Mouse (Mus musculus) adrenal gland, postnatal 4 days (tissue): ENCODE measurements around the gene Nrsn2. TPM values are rescaled to one million over a fixed set of nuclear protein-coding genes. Genes with fewer than 3 reads are reported as not detected.
A peak's percentile ranks its signal among the peaks of the same experiment; 100 is the strongest.
"Not testable (repeated sequence)": the region's sequence is repeated elsewhere in the genome, so short reads cannot be mapped to it uniquely, and the experiment has no call there.

ENCODE experiments used
- DNase-seq, 2 experiments: peaks; one replicate each; pipeline ENCODE4 v3.0.0; 2021 to 2022; ENCODE audit warnings: low spot score in 2 of 2, mixed read lengths in 2 of 2
- total RNA-seq, 2 experiments: library from RNA; stranded (reverse); gene quantifications; 2 replicates each; pipeline ENCODE4 v1.2.3; 2021

Gene Nrsn2
- total RNA-seq, 2 experiments from 2014 or later, result 4.4 to 4.5 TPM

DNA sequence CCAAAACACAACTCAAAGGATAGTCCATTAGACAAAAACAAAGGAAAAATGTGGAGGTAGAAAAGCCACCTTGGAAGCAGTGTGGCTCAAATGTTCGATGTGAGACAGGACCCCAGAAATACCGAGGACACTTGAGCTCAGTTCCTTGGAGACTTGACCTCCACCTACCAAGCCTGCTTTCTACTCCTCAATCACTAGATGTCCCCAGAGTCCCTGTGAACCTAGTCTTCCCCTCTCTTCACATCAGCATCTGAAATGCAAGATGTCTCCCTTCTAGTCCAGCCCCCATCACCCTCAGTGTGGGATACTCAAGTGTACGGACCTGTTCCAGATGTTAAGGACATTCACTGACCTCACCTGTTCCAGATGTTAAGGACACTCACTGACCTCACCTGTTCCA lies 16.3 kb upstream of the Nrsn2 start:
- no peak for DNase-seq

DNA sequence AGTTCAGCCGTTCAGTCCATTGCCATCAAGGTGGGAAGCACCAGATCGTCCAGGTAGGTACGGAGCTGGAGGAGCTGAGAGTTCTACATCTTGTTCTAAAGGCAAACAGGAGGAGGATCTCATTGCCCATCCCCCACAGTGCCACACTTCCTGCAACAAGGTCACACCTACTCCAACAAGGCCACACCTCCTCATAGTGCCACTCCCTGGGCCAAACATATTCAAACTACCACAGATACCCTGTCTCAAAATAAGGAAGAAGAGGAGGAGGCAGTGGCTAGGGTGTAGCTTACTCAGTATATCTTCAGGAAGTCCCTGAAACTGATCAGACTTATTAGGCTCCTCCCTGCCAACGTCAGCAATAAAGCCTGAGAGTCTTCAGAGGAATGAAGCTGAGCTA lies 7.8 kb upstream of the Nrsn2 start:
- DNase-seq, result no peak

DNA sequence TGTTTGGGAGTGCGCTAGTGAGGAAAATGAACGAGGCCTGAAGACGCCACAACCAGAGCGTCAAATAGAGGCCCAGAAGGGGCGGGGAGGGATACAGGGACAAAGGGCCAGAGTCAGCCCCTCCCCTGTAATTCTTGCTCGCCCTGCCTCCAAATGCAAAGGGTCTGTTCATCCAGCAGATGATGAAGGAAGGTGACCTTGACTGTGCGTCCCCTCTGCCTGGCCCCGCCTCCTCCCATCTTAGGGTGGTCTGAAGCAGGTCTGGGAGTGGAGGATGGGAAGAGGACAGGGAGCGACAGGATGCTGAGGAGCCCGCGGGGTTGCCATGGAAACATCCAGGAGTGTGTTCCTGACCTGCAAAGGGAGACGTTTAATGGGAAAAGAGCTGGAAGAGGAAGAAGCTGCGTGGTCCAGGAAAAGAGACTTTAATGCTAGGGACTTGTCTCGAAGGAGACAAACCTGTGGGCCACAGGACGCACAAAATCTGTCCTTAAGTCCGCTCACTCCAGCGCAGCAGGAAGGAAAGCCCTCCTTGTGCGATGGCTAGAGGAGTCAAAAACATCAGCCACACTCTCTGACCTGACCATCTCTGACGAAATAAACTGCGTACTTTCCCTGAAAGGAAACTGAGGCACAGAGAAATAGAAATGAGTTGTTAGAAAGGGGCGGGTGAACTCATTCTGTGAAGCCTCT lies 640 bp downstream of the Nrsn2 start:
- DNase-seq, result no peak

DNA sequence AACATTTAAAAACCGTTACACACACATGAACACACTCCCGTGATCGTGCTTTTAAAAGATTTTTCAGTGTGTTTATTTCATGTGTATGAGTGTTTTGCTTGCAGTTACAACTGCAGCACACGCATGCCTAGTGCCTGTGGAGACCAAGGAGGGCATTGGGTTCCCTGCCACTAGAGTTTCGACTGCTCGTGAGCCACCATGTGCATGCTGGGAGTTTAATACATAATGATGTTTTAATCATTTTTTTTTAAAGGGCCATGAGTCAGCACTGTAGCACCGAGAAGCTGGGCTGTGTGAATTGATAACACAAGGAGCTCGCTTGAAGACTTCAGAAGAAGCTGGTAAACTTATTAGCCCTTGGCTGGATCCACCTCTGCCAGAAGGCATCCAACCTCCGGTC lies 2.9 kb downstream of the Nrsn2 start:
- DNase-seq, result no peak

DNA sequence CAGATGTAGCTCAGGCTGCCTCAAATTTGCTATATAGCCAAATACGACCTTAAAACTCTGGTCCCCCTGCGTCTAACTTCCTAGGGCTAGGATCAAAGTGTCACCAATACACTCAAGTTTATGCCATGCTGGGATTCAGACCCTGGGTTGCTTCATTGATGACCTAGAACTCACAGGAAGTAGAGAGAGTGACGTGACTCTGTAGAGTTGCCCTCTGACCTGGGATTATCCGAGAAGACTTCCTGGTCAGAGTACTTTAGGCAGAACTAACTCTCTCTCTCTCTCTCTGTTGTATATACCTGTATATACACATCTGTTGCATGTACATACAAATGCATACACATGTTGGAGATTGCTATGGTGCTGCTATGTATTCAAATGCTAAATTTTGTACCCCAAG lies 3.8 kb downstream of the Nrsn2 start:
- DNase-seq, result no peak

DNA sequence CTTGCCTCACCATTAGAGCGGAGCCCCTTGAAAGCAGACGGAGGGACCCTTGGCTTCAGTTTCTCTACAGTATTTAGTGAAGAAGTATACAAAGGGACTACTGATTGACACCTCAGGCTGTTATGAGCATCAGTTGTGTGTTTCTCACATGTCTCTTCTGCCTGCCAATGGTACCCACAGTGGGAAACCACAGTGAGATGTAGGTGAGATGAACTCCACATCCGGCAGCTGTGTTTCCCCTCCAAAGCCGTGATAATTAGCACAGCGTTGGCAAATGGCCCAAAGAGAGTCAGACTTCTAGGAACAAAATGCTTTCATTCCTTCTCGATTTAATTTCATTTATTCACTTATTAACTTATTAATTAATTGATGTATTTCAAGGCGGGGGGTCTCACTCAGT lies 4.3 kb downstream of the Nrsn2 start:
- no peak for DNase-seq

DNA sequence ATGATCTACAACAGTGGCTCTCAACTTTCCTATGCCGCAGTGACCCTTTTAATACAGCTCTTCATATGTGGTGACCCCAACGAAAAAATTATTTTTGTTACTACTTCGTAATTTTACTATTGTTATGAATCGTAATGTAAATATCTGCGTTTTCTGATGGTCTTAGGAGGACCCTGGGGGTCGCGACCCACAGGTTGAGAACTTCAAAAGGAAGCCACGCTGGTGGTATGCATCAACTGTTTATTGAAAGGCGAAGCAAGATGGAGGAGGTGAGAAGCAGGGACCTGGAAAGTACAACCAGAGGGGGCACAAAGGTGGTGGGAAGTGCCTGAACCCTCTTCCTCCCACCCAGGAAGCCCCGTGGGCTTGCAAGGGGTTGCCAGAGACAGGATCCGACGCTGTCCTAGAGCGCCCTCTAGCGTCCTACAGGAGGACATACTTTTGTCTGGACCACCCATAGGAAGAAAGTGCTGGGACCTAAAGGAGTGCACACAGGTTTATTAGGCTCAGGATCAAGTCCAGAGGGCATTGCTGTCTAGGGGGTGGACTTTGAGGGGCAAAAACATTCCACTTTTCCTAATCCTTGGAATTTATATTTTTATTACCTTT lies 7.8 kb downstream of the Nrsn2 start:
- peak in 1 of 2 experiments; percentile 42 for DNase-seq

DNA sequence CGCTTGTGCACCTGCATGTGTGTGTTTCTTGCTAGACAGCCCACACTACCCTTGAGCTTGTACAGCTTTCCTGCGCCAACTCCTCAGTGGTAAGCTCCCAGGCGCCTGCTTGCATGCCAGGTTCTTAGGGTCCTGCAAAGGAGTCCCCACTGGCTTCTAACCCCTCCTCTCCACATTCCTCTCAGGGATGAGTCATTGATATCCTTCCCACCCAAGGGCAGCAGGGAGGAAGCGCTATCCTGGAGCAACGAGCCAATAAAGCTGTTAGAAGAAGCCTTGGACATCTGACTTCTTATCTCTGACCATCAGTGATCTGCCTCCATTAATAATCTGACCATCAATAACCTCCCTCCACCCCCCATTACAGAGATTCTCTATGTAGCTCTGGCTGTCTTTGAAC lies 8.5 kb downstream of the Nrsn2 start:
- DNase-seq, result no peak

DNA sequence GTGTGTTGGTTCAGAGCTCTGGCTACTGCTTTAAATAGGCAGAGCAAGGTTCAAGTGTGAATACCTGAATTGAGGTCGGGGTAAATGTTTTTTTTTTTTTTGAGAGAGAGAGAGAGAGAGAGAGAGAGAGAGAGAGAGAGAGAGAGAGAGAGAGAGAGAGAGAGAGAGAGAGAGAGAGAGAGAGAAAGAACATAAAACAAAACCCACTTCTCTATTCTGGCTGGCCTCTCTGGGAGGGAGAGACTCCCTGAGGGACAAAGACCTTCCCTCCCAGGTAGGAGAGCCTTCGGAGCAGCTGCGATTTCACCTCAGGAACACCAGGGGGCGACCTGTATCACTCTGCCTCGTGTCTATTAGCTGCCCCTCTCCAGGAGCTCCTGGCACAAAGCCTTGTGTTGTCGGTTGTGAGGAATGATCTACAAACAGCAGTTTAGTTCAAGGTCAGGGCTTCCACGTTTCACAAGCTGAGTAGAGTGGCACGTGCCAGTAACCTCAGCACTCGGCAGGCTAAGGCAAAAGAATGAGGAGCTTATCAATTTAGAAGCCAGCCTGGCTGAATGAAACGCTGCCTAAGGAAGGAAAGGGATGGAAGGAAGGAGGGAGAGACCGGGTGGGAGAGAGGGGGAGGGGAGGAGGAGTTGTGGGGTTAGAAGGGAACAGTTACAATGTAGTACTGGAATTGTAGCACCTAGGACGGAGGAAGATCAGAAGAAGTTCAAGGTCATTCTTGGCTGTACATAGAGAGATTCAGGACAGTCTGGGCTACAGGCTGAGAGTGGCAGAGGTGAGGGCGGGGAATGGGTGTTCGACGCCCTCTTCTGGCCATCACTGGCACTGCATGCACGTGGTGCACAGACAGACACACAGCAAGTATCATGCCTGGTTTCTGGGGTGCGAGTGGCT lies 12.9 kb downstream of the Nrsn2 start:
- peak; percentile 47 to 80 for DNase-seq

DNA sequence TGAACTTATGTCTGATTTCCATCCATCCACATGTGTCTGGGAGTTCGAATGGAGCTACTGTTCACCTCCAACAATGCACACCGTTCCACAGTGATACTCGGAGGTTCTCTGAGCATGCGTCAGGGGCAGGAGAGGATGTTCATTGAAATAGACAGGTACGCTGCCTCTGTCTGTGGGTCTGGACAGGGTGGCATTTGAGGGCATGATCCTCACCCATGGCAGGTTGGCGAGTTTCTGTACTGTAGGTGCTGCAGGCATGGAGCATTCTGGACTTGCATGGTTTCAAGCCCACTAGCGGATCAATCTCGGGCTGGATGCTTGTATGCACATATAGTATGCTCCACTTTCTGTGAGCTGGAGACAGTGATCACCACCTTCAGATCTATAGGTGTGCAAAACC lies 15.2 kb downstream of the Nrsn2 start:
- no peak for DNase-seq

DNA sequence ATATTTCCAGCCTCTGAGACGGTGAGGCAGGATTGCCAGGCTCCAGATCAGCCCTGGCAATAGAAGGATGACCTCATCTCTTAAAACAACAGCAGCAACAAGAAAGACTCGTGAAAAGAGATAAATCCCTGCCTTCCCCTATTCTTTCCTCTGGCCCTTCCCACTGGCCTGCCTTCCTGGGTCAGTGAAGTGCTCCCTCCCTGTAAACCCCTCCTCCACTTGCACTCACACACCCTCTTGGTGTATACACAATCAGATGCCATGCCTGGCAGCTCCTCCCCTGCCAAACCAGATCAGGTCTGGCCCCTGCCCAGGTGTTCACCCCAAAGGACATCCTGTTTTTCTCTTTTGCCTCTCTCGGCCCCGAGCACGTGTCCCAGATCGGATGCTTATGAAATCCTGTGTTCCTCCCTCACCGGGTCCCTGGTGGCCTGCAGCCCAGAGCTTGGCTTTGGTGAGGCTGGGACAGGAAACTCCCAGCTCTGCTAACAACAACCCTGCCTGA lies 16.1 kb downstream of the Nrsn2 start:
- peak in 1 of 2 experiments; percentile 36 for DNase-seq

DNA sequence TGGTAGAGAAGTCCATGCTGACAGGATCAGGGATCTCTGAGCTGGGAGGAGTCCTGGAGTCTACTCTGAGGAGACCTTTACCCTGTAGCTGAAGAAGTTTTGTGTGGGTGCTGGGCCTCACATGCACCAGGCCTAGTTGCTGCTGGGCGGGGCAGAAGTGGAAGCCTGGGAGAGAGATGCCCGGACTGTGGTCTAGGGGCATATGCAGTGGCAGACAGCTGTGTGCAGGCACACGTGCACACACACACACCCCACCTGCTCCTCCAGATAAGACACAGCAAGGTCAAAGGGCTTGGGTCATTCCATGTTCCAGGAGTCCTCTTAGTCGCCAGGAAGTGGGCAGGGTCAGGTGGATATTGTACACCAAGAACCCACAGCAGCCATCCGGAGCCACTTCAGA lies 16.8 kb downstream of the Nrsn2 start:
- DNase-seq, result no peak

DNA sequence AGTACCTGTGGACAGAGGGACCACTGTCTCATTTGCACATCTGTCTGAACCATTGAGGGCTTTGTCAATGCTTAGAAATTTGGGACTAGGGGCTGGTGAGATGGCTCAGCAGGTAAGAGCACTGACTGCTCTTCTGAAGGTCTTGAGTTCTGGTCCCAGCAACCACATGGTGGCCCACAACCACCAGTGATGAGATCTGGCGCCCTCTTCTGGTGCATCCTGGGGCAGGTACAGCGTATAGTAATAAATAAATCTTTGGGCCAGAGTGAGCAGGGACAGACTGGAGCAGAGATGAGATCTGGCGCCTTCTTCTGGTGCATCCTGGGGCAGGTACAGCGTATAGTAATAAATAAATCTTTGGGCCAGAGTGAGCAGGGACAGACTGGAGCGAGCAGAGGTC lies 17.5 kb downstream of the Nrsn2 start:
- DNase-seq, result not testable (repeated sequence)

DNA sequence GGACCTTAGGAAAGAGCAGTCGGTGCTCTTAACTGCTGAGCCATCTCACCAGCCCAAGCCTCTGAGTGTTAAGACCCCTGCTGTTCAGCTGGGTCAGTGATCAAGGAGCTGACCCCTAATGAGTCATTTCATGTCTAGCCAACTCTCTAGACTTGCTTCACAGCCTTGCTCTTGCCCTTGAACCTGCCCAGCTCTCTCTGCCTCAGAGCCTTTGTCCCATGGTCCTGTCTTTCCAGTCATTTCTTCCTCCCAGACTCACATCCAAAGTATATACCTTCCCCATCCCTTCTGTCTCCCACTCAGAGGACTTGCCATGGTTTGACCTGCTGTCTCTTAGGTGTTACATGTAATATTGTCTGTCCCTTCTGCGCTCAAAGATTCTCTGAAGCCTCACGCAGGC lies 19.2 kb downstream of the Nrsn2 start:
- no peak for DNase-seq

DNA sequence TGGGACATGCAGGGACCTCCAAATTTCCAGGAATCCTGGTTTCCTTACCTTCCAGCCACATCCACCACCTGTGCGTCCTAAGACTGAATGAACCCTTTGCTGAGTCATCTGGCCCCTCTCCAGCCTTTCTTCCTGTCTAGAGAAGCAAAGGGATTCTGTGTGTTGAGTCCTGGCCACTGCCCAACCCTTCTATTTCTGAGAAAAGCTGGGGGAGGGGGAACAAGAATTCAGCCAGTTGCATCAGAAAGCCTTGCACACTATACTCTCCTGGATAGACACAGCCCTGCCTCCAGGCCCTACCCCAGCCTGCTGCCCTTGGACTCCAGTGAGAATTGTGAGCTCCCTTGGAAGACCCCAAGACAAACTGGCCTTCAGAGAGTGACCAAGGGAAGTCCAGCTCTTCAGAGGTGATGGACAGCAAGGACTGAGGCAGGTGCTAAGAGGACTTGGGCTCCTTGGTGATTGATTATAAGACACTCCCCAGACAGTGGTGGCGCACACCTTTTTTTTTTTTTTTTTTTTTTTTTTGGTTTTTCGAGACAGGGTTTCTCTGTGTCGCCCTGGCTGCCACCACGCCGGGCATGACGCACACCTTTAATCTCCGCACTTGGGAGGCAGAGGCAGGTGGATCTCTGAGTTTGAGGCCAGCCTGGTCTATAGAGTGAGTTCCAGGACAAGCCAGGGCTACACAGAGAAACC lies 26.4 kb downstream of the Nrsn2 start:
- DNase-seq, result peak in 1 of 2 experiments; percentile 21

DNA sequence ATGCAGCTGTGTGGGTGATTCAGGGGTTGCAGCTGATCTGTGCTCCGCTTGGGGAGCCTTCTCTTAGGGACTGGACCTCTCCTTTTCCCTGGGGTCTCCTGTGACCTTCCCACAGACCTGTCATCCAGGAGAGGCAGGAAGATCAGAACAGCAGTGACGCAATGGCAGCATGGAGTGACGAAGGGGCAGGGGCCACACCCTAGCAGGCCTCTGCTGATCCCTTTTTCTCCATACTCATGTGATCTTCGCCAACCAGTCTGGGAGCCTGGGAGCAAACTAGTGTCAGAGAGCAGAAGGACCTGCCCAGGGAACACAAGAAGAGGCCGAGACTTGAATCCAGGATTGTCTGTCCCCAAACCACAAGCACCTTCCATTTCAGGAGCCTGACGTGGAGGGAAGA lies 27.2 kb downstream of the Nrsn2 start:
- no peak for DNase-seq

DNA sequence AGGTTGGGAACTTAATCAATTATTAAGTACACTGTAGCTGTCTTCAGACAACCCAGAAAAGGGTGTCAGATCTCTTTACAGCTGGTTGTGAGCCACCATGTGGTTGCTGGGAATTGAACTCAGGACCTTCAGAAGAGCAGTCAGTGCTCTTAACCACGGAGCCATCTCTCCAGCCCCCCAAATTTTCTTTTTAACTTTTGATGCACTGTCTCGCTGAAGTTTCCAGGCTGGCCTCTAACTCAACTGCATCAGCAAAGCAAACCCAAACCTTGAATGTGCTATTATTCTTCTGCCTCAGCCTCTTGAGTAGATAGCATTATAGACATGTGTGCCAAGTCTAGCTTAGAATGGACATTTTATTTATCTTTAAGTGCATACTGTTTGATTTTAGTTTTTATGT lies 28.7 kb downstream of the Nrsn2 start:
- DNase-seq, result no peak

DNA sequence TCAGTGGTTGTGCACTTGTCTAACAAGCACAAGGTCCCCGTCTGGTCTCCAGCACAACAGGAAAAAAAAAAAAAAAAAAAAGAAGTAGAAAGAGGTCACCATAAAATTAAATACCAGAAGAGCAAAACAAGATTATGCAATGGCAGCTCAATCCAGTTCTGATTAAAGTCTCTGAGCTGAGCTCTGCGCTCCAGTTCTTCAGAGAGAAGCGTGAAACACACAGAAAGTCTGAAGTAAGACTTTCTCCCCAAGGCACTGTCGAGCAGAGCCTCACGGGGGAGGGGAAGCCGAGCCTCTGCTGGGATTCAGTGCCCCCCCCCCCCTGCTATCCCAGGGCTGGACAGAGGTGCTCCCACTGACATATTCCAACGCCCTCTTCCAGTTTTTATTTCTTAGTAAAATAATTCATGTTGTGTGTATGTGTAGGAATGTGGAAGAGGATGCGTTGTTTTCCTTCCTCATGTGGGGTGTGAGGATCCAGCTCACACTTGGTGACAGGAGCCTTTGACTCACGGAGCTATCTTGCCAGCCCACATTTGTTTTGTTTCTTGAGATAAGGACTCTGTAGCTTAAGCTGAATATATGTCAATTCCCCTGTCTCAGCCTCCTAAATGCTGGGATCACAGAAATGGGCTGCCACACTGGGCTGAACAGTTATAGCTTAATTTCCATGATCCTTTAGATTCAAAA lies 29.5 kb downstream of the Nrsn2 start:
- DNase-seq, result no peak

DNA sequence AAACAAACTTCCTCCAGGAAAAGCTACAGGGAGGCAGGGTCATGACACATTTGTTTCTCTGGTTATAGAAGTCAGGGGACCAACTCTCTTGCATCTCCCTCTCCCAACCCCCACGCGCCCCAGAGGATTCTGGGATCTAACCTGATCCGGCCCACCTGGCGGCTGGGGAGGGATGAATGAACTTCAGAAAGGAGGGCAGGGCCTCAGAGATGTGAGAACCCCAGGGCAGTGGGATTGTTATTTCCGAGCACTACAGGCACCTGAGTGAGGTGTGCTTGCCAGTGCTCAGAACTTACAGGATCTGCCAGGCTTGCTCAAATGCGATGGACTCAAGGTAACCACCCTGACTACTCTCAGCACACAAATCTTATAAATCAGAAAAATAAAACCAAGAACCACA lies 31.0 kb downstream of the Nrsn2 start:
- no peak for DNase-seq

DNA sequence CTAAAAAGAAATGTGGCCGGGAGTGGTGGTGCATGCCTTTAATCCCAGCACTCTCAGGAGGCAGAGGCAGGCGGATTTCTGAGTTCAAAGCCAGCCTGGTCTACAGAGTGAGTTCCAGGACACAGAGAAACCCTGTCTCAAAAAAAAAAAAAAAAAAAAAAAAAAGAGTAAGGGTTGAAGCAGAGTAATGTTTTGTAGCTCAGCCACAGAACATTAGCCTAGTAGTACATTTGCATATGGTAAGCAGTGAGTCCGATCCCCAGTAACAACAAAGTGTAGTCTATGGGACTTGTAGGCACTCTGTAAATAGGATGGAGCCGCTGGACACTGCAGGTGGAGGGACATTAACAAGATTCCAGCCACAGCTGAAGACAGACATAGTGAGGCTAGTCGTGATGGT lies 31.5 kb downstream of the Nrsn2 start:
- no peak for DNase-seq

DNA sequence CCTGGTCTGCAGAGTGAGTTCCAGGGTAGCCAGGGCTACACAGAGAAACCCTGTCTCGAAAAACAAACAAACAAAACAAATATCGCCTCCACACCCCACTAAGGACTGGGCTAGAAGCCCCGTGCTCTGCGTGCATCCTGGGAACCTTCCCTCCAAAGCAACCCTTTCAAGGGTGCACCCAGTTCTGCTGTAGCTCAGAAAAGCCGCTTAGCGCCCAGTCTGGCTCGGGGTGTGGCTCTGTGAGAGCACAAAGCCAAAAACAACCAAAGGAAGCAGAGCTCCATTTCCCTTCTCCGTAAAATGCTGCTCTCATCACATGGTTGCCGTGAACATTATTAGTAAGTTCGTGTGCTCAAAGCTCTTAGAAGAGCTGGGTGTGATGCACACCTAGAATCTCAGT lies 32.1 kb downstream of the Nrsn2 start:
- no peak for DNase-seq
